Mouse (Mus musculus): ENCODE results near the gene S100a6. TPM values are rescaled to one million over a fixed set of nuclear protein-coding genes. Genes with fewer than 3 reads are reported as not detected.

S100a6 gene
- total RNA-seq, 2 experiments from 2014 or later: 24.2 to 31.1 TPM

DNA sequence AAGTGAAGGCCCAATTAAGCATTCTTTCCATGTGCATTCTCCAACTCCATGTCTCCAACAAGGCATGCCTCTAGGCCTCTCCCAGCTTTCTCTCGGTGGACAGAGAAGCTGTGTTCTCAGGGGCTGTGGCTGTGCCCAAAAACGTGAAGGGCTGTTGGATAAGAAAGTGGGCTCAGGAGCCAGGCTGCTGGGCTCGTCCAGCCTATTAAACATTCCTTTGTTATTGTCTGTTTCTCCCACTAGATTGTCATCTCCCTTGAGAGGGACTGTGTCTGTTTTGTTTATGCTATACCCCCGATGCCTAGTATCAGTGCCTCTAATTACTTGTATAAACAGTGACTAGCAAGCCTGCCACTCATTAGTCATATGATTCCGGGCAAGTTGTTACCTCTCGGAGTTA, 14.9 kb upstream of the S100a6 start:
- DNase-seq (ENCODE audit: extremely low spot score in 1 of 2, low spot score in 2 of 2): no peak
- intact Hi-C loops (cut with DNase I): no loop called here

DNA sequence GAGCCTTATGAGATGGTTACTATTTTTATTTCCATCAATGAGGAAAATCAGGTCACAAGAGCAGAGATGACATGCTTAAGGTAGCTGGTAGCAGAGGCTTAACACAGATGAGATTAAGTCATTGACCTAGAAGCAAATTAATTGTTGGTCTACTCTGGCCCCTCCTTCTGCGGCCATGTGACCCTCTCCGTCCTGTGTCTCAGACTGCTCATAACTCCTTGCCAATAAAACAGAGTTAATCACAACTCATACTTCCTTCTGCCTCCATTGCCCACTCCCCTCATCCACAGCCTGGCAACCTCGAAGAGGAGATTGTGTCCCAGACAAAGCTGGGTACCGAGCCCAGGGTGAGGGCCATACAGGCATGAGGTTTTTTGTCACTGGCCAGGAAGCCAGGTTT, 14.5 kb upstream of the S100a6 start:
- intact Hi-C loops (cut with DNase I): no loop called here
- no peak for DNase-seq (ENCODE audit: extremely low spot score in 1 of 2, low spot score in 2 of 2)

DNA sequence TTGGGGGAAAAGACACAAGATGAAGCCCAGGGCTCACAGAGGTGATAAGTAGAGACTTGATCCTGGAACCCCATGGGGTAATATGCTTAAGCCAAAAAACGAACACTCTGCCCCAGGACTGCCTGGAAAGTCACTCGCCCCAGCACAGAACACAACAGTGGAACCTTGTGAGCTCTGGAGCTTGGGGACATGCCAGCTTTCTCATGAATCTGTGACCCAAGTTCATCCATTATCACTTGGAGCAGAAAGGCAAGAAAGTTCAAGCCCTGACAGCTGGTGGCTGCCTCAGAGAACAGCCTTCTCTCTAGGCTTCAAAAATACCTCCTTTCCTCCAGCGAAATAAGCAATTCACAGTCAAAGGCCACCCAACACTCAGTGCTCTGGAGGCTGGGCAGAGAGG, 13.3 kb upstream of the S100a6 start:
- DNase-seq (ENCODE audit: extremely low spot score in 1 of 2, low spot score in 2 of 2): no peak
- intact Hi-C loops (cut with DNase I): no loop called here

DNA sequence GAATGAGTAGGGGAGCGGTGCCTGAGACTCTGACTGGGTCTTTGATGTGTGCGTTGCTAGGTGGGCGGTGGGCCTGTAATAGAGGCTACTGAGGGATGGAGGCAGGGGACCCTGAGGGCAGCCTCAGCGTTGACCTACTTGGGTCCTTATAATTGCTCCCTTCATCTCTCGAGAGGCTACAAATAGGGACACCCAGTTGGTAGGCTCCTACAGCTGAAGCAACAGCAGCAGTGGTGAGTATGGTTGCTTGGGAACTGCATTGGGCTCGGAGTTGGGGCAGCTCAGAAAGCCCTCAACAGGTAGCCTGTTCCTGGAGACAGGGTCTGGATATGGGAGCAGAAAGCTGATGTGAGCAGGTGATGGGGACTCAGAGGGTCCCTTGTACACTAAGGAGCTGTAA, 12.6 kb upstream of the S100a6 start:
- intact Hi-C loops (cut with DNase I): no loop called here
- no peak for DNase-seq (ENCODE audit: extremely low spot score in 1 of 2, low spot score in 2 of 2)

DNA sequence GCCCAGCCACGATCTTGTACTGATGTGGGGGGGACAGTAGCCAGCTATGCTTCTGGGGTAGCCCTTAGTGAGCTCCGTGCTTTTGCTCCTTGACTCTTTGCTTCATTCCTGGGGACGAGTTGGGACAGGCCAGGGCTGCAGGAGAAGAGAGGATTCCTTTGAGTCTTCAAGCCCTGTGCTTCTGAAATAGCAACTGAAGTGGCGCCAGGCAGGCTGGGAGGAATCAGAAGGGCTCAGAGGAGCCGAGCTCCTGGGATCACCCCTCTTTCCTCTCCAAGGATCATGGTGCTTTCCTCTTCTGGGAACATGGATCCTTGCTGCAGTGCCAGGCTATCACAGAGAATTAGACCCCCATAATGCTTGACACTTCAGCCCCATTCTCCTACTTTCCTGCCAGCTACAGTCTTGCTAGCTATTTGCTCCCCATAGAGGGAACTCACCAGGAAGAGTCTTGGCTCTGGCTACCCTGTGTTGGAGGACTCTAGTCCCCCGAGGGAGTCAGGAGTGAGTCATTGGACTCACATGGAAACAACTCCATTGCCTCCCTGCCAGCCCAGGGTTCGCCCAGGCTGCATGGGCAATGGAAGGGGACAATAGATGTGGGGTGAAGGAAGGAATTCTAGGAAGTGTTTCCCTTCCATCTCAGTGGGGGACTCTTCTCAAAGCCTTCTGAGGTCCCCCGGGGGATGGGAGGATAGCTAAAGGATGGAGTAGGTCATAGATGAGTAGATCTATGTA, 12.1 kb upstream of the S100a6 start:
- intact Hi-C loops (cut with DNase I): no loop called here
- DNase-seq (ENCODE audit: extremely low spot score in 1 of 2, low spot score in 2 of 2): no peak

DNA sequence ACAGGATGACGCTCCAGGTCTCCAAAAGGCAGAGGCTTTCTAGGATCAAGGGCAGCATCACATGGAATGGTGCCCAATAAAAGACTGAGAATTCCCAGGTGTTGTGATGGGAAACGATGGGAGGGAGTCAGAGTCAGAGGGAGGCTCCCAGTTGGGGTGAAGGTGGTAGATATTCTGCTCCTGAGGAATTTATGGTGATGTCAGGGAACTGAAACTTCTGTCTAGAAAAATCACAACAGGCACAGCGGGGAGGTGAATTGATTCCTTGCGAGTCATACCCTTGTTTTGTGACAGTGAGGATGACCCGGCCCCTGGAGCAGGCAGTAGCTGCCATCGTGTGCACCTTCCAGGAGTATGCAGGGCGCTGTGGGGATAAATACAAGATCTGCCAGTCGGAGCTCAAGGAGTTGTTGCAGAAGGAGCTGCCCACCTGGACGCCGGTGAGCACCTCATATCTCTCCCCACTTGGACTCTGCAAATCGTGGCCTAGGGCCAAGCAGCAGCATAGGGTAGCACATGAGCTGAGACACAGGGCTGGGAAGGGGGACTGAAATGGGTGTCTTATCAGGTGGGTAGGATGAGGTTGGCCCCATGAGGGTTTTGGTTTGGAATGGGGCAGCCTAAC, 11.1 kb upstream of the S100a6 start, which contains the start of gene Gm42674:
Gene Gm42674 (plus strand): TSS at position 419 of the 625 bp plus-strand sequence.
- intact Hi-C loops (cut with DNase I): no loop called here
- no peak for DNase-seq (ENCODE audit: extremely low spot score in 1 of 2, low spot score in 2 of 2)

DNA sequence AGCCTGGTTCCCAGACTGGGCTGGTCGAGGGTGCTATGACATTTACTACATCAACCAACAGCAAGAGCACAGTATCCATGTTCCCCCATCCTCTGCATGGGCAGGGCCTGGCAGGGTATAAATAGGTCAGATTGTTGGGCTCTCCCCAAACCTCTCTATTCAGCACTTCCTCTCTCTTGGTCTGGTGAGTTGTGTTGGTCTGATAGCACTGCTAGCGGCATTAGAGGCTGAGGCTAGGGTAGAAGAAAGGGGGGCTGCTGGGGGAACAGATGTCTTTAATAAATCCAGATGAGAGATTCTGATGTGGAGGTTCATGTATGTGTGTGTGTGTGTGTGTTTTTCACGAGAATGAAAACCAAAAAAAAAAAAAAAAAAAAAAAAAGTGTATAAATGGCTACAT, 9.1 kb upstream of the S100a6 start, which contains the start of gene S100a4:
Gene S100a4 (plus strand): TSS at position 149 of the 400 bp plus-strand sequence.
- intact Hi-C loops (cut with DNase I): no loop called here
- DNase-seq (ENCODE audit: extremely low spot score in 1 of 2, low spot score in 2 of 2): no peak

DNA sequence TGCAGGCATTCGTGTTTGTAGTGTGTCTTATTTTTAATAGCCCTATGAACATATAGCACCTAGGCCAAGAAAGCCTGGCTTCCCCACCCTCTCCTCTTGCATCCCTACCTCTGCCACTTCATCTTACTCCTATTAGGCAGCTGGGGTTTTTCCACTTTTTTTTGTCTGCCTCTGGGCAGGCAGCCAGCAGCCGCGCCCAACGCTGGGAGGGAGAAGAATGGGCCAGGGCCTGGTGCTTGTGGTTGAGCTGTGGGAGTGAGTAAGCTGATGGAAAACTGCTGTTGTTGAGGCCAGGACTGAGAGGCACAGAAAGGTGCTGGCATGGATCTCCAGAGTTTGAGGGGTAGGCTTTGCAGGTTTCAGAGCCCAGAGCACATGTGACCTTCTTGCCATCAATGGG, 8.3 kb upstream of the S100a6 start:
- intact Hi-C loops (cut with DNase I): no loop called here
- peak in 1 of 2 experiments; percentile 76 for DNase-seq (ENCODE audit: extremely low spot score in 1 of 2, low spot score in 2 of 2)

DNA sequence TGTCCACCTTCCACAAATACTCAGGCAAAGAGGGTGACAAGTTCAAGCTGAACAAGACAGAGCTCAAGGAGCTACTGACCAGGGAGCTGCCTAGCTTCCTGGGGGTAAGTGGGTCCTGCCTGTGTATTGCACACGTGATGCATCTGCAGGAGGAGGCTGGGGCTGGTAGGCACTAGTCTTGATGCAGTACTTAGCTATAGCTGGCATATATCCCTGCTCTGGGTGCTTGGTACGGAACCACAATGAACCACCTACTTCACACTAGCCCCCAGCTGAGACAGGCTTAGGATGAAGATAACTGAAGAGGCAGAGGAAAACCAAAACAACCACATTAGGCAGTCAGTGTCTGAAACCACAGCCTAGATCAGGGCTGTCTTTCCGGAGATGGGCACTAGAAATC, 7.6 kb upstream of the S100a6 start:
- DNase-seq (ENCODE audit: extremely low spot score in 1 of 2, low spot score in 2 of 2): no peak
- intact Hi-C loops (cut with DNase I): no loop called here

DNA sequence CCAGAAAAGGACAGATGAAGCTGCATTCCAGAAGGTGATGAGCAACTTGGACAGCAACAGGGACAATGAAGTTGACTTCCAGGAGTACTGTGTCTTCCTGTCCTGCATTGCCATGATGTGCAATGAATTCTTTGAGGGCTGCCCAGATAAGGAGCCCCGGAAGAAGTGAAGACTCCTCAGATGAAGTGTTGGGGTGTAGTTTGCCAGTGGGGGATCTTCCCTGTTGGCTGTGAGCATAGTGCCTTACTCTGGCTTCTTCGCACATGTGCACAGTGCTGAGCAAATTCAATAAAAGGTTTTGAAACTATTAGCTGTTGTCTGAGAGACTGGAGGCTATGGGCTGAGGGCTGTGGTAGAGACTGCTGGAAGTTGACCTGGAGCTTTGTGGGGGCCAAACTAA, 6.9 kb upstream of the S100a6 start:
- intact Hi-C loops (cut with DNase I): no loop called here
- DNase-seq (ENCODE audit: extremely low spot score in 1 of 2, low spot score in 2 of 2): no peak

DNA sequence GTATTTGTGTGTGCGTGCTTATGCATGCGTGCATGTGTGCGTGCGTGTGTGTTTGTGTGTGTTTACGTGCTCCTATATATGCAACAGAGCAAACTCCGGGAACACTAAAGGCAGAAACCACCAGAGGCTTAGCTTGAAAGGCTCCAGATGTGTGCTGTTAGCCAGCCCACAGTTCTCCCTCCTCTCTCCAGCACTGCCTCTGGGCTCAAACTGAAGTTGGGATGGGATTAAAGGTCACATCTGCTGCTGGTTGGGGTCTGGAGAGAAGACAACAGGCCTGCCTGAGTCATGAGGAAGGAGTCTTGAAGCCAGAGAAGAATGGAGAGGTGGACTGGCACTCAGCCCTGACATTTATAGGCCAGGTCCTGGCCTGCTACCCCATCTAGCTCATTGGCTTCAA, 6.5 kb upstream of the S100a6 start:
- DNase-seq (ENCODE audit: extremely low spot score in 1 of 2, low spot score in 2 of 2): no peak
- intact Hi-C loops (cut with DNase I): no loop called here

DNA sequence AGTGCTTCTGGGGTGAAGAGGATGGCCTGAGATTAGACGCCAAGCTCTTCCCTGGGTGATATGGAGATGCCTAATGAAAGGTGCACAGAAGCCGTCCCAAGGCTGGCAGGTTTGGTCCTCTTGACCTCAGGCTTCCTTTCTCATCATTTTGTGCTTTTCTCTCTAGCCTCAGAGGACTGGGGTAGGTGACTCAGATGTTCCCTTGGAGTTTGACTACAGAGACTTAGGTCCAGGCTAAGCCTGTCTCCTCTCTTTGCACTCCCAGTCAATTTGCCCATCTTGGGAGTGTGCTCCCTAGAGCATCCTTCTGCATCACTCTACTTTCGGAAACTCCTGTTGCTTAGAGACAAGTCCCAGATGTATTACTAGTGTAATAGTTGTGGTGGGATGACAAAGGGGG, 5.3 kb upstream of the S100a6 start:
- intact Hi-C loops (cut with DNase I): no loop called here

DNA sequence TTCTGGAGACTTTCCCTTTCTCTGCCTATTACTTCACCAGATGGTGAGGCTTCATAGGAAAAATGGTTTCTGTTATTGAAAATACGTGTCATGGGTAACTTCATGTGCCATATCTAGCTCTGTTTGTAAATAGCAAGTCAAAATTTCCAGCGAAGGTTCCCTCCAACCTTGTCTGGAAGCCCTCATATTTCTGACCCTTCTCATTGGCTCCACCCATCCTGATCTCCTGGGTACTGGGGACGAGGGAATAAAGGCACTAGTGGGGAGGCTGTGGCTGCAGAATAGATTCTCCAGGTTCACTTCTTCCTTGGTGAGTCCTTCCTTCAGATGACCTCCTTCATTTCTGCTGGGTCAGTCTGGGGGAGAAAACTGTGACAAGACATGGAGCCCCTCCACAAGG, 4.5 kb upstream of the S100a6 start, which contains the start of gene S100a5:
Gene S100a5 (plus strand): TSS at position 301 of the 400 bp plus-strand sequence.
- intact Hi-C loops (cut with DNase I): no loop called here
- DNase-seq (ENCODE audit: extremely low spot score in 1 of 2, low spot score in 2 of 2): no peak

More for the DNA sequence above, 5.3 kb upstream of the S100a6 start:
- no peak for DNase-seq (ENCODE audit: extremely low spot score in 1 of 2, low spot score in 2 of 2)

DNA sequence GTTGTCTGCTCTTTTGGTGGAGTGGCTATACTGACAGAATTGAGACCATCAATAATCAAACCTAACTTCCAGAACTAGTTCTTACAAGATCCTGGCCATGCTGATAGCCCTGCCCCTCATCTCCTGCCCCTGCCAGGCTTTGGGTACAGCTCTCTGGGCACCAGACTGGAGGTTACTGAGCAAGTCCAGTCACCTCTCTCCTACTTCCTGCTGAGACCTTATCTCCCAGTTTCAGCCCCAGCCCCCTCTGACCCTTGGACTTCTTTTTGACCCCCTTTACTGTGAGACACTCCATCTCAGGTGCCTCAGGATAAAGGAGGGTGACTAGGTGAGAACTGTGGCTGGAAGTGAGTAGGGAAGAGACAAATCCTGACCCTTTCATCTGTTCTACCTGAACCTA, 3.6 kb upstream of the S100a6 start:
- no peak for DNase-seq (ENCODE audit: extremely low spot score in 1 of 2, low spot score in 2 of 2)
- intact Hi-C loops (cut with DNase I): no loop called here

DNA sequence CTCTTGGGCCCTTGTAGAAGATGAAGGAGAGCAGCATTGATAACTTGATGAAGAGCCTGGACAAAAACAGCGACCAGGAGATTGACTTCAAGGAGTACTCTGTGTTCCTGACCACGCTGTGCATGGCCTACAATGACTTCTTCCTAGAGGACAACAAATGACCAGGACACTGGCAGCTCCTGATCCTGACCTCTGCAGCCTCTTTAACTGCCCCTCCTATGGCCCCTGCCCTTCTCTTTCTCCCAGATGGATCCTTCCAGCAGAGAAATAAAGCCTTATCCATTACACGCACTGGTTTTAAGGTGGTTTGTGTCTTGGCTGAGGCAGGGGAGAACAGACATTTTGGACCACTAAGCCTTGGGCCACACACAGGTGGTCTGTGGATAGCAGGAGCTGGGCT, 1.2 kb upstream of the S100a6 start:
- no peak for DNase-seq (ENCODE audit: extremely low spot score in 1 of 2, low spot score in 2 of 2)
- intact Hi-C loops (cut with DNase I): no loop called here

DNA sequence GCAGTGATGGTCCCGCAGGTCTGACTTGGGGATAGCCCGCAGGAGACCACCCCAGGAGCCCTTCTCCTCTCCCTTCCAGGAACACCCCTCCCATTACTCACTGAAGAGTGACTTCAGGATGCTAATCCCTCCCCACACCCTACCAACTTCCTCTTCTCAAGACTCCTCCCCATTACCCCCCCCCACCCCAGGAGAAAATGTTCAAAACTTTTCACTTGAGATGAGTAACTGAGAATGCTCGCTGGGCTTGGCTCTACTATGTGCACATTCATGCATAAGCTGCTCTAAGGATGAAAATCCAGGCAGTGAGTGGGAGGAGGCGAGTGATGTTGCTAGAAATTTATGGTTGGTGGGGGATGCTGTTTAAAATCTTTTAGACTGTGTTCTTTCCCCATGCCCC, 621 bp upstream of the S100a6 start:
- intact Hi-C loops (cut with DNase I): no loop called here
- no peak for DNase-seq (ENCODE audit: extremely low spot score in 1 of 2, low spot score in 2 of 2)

DNA sequence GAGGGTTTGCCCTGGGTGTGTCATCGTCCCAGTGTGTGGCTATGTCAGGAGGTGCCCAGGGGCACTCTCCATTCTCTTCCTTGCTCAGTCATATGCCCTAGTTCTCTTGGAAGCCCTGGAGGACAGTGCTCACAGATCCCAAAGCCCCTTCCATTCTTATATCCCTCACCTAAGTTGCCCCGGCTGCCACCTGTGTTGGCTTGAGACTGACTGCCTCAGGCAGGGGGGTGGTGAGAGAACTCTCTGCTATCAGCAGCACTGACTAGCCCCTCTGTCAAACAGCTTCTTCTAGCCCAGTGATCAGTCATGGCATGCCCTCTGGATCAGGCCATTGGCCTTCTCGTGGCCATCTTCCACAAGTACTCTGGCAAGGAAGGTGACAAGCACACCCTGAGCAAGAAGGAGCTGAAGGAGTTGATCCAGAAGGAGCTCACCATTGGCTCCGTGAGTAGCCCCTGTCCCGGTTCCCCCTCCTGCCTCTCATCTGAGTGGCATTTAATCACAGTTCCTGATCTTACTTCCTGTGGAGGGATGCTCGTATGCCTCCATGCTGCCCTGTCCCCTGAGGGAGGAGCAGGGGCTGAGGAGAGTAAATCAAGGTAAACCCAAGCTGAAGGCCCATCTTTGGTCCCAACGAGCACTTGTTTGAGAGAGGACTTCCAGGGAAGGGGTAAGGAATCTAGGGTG, 922 bp downstream of the S100a6 start:
- no peak for DNase-seq (ENCODE audit: extremely low spot score in 1 of 2, low spot score in 2 of 2)
- intact Hi-C loops (cut with DNase I): no loop called here

DNA sequence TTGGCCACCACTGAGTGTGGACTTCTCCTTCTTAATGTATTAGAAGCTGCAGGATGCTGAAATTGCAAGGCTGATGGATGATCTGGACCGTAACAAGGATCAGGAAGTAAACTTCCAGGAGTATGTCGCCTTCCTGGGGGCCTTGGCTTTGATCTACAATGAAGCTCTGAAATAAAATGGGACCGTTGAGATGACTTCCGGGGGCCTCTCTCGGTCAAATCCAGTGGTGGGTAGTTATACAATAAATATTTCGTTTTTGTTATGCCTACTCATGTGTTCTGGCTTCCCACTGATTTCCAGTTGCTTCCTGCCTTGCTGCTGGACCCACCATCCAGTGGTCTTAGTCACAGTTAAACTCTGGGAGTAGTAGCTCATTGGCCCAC, 1.5 kb downstream of the S100a6 start:
- intact Hi-C loops (cut with DNase I): no loop called here

DNA sequence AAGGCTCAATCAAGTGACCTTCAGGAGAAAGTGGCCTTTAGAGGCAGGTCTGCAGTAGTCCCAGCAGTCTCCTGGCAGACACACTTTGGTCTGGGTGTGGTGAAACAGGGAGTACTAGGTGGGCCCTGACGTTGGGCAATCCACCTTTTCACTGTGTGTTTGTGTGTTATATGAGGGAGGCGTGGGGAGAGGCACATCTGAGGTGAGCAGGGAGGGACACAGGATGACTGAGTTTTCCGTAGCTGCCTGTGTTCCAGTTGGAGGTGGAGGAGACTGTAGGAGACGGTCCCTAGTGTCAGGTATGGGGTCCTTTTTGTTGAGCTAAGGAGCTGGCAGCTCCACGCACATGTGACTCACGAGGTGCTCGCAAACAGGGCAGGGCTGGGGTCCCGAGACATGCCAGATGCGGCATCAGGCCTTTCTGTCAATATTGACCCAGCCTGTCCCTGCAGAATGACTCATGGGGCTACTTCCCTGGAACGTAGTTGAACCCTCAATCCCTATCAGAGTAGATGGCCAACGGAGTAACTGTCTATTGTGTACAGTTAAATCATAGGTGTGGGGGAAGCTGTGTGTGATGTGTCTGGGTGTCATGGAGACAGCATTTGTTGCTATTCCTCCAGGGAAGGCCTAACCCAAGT, 2.0 kb downstream of the S100a6 start:
- intact Hi-C loops (cut with DNase I): loop anchor here (5.0 kb wide), 1 partner anchor 87 kb away; the partner anchor contains the start of gene S100a14
- no peak for DNase-seq (ENCODE audit: extremely low spot score in 1 of 2, low spot score in 2 of 2)

More for the DNA sequence above, 1.5 kb downstream of the S100a6 start:
- DNase-seq (ENCODE audit: extremely low spot score in 1 of 2, low spot score in 2 of 2): no peak

Measured in left cerebral cortex, postnatal 10 days (tissue).